Mouse (Mus musculus) layer of hippocampus, adult 8-10 months (tissue): ENCODE results near the gene Cdkn2b. TPM values are rescaled to one million over a fixed set of nuclear protein-coding genes. Genes with fewer than 3 reads are reported as not detected.

Source experiments
- total RNA-seq, 4 experiments: library from RNA; stranded (reverse); gene quantifications; 2 replicates each; pipeline ENCODE4 v1.2.4; 2022

Cdkn2b gene
- total RNA-seq, 4 experiments from 2014 or later, result 1.3 to 2.1 (median 1.7) TPM

Other genes starting within 250 kb of the Cdkn2b start
- 10 to 100 TPM; 10.4 to 11.9 (median 11.0) TPM for gene Mtap, start 173.9 kb downstream of the Cdkn2b start, total RNA-seq
- gene Cdkn2a, start 16.4 kb downstream of the Cdkn2b start, total RNA-seq, result 1 to 10 TPM in 2 of 4 experiments, under 1 TPM in 1, not detected in 1; 0.62 to 1.4 (median 1.1) TPM